Mouse (Mus musculus) midbrain, embryonic 16.5 days (tissue): ENCODE results near the gene Olfr600. TPM values are rescaled to one million over a fixed set of nuclear protein-coding genes. Genes with fewer than 3 reads are reported as not detected.

Source experiments
- polyA plus RNA-seq: library from polyadenylated mRNA; unstranded; fragments of >200 nt; fragmentation: Nextera tagmentation; extraction: Ambion mirVana; gene quantifications from 2 replicates; pipeline ENCODE4 v1.2.1, GENCODE M21; 2015

Olfr600 gene
- polyA plus RNA-seq, 1 experiment from 2014 or later, result not detected

Other genes starting within 250 kb of the Olfr600 start
- not detected in 2 replicates for gene Olfr586, start 224.0 kb downstream of the Olfr600 start, polyA plus RNA-seq
- gene Olfr588-ps1, start 208.8 kb downstream of the Olfr600 start, polyA plus RNA-seq, result not detected in 2 replicates
- gene Olfr589, start 193.3 kb downstream of the Olfr600 start, polyA plus RNA-seq, result not detected in 2 replicates
- not detected in 2 replicates for gene Olfr591, start 171.3 kb downstream of the Olfr600 start, polyA plus RNA-seq
- not detected in 2 replicates for gene Olfr592, start 164.9 kb downstream of the Olfr600 start, polyA plus RNA-seq
- not detected in 2 replicates for gene Olfr593, start 137.8 kb downstream of the Olfr600 start, polyA plus RNA-seq
- not detected in 2 replicates for gene Olfr594, start 132.7 kb downstream of the Olfr600 start, polyA plus RNA-seq
- gene Usp17ld, start 97.2 kb downstream of the Olfr600 start, polyA plus RNA-seq, result not detected in 2 replicates
- gene Olfr596, start 44.0 kb downstream of the Olfr600 start, polyA plus RNA-seq, result 0.06 TPM in 1 of 2 replicates, not detected in the other
- not detected in 2 replicates for gene Olfr597, start 33.4 kb downstream of the Olfr600 start, polyA plus RNA-seq
- not detected in 2 replicates for gene Olfr598, start 26.1 kb downstream of the Olfr600 start, polyA plus RNA-seq
- not detected in 2 replicates for gene Olfr599, start 13.8 kb downstream of the Olfr600 start, polyA plus RNA-seq
- not detected in 2 replicates for gene Olfr601, start 13.0 kb upstream of the Olfr600 start, polyA plus RNA-seq
- gene Olfr603, start 36.5 kb upstream of the Olfr600 start, polyA plus RNA-seq, result not detected in 2 replicates
- gene Usp17lc, start 65.4 kb upstream of the Olfr600 start, polyA plus RNA-seq, result not detected in 2 replicates
- gene Olfr605, start 95.8 kb upstream of the Olfr600 start, polyA plus RNA-seq, result not detected in 2 replicates
- gene Olfr606, start 99.4 kb upstream of the Olfr600 start, polyA plus RNA-seq, result not detected in 2 replicates
- gene Olfr607, start 114.5 kb upstream of the Olfr600 start, polyA plus RNA-seq, result not detected in 2 replicates
- not detected in 2 replicates for gene Olfr608, start 120.2 kb upstream of the Olfr600 start, polyA plus RNA-seq
- not detected in 2 replicates for gene Olfr609, start 148.4 kb upstream of the Olfr600 start, polyA plus RNA-seq
- not detected in 2 replicates for gene Olfr610, start 162.5 kb upstream of the Olfr600 start, polyA plus RNA-seq
- not detected in 2 replicates for gene Olfr611, start 171.2 kb upstream of the Olfr600 start, polyA plus RNA-seq
- not detected in 2 replicates for gene Olfr612, start 193.0 kb upstream of the Olfr600 start, polyA plus RNA-seq
- gene Olfr613, start 198.4 kb upstream of the Olfr600 start, polyA plus RNA-seq, result not detected in 2 replicates
- not detected in 2 replicates for gene Olfr615, start 206.4 kb upstream of the Olfr600 start, polyA plus RNA-seq
- not detected in 2 replicates for gene Olfr616, start 219.5 kb upstream of the Olfr600 start, polyA plus RNA-seq
- gene Olfr617, start 223.4 kb upstream of the Olfr600 start, polyA plus RNA-seq, result not detected in 2 replicates
- gene Olfr618, start 240.4 kb upstream of the Olfr600 start, polyA plus RNA-seq, result 0.15 TPM in 1 of 2 replicates, not detected in the other